Mouse (Mus musculus): Measurements from ENCODE around the gene Rnf5.

Rnf5 gene

GRCm38 (mm10) chr17:34585877-34586771 is 17.4 kb downstream of the Rnf5 start:
- DNase-seq (ENCODE audit: low spot score in 2 of 2): no peak

- no peak for DNase-seq (ENCODE audit: low spot score in 2 of 2)
These were observed 18.4 kb downstream of the Rnf5 start for GRCm38 (mm10) chr17:34585121-34585520.

GRCm38 (mm10) chr17:34583819-34584218 is 19.7 kb downstream of the Rnf5 start:
- no peak for DNase-seq (ENCODE audit: low spot score in 2 of 2)

- no peak for DNase-seq (ENCODE audit: low spot score in 2 of 2)
These were observed 20.1 kb downstream of the Rnf5 start for GRCm38 (mm10) chr17:34583397-34583796.

GRCm38 (mm10) chr17:34582528-34582927 is 21.0 kb downstream of the Rnf5 start:
- DNase-seq (ENCODE audit: low spot score in 2 of 2): no peak

GRCm38 (mm10) chr17:34578070-34578469 is 25.4 kb downstream of the Rnf5 start:
- DNase-seq (ENCODE audit: low spot score in 2 of 2): no peak

GRCm38 (mm10) chr17:34576577-34576976 is 26.9 kb downstream of the Rnf5 start:
- no peak for DNase-seq (ENCODE audit: low spot score in 2 of 2)

- no peak for DNase-seq (ENCODE audit: low spot score in 2 of 2)
These were observed 31.1 kb downstream of the Rnf5 start for GRCm38 (mm10) chr17:34572361-34572760.

- DNase-seq (ENCODE audit: low spot score in 2 of 2): no peak
These were observed 31.6 kb downstream of the Rnf5 start for GRCm38 (mm10) chr17:34571875-34572274.

GRCm38 (mm10) chr17:34569919-34570318 is 33.6 kb downstream of the Rnf5 start:
- DNase-seq (ENCODE audit: low spot score in 2 of 2): no peak

GRCm38 (mm10) chr17:34568421-34568820 is 35.1 kb downstream of the Rnf5 start:
- no peak for DNase-seq (ENCODE audit: low spot score in 2 of 2)

- no peak for DNase-seq (ENCODE audit: low spot score in 2 of 2)
These were observed 36.2 kb downstream of the Rnf5 start for GRCm38 (mm10) chr17:34567311-34567710.

GRCm38 (mm10) chr17:34564796-34565195 is 38.7 kb downstream of the Rnf5 start:
- no peak for DNase-seq (ENCODE audit: low spot score in 2 of 2)

- no peak for DNase-seq (ENCODE audit: low spot score in 2 of 2)
These were observed 39.5 kb downstream of the Rnf5 start, which contains the start of gene Notch4 for GRCm38 (mm10) chr17:34564003-34564421. TSS of gene Notch4 (plus strand) at chr17:34564268.

GRCm38 (mm10) chr17:34563354-34563753 is 40.1 kb downstream of the Rnf5 start:
- no peak for DNase-seq (ENCODE audit: low spot score in 2 of 2)

- no peak for DNase-seq (ENCODE audit: low spot score in 2 of 2)
These were observed 40.9 kb downstream of the Rnf5 start for GRCm38 (mm10) chr17:34562595-34562994.

- no peak for DNase-seq (ENCODE audit: low spot score in 2 of 2)
These were observed 42.3 kb downstream of the Rnf5 start for GRCm38 (mm10) chr17:34561200-34561599.

- no peak for DNase-seq (ENCODE audit: low spot score in 2 of 2)
These were observed 43.1 kb downstream of the Rnf5 start for GRCm38 (mm10) chr17:34560438-34560837.

GRCm38 (mm10) chr17:34559895-34560294 is 43.6 kb downstream of the Rnf5 start:
- no peak for DNase-seq (ENCODE audit: low spot score in 2 of 2)

- DNase-seq (ENCODE audit: low spot score in 2 of 2): no peak
These were observed 44.4 kb downstream of the Rnf5 start for GRCm38 (mm10) chr17:34559116-34559515.

GRCm38 (mm10) chr17:34557411-34557810 is 46.1 kb downstream of the Rnf5 start:
- no peak for DNase-seq (ENCODE audit: low spot score in 2 of 2)

- DNase-seq (ENCODE audit: low spot score in 2 of 2): no peak
These were observed 47.1 kb downstream of the Rnf5 start for GRCm38 (mm10) chr17:34556406-34556805.

GRCm38 (mm10) chr17:34555483-34555882 is 48.0 kb downstream of the Rnf5 start:
- peak; percentile 66 to 72 for DNase-seq (ENCODE audit: low spot score in 2 of 2)

Data from urinary bladder, adult 18-20 months (tissue).